Mouse (Mus musculus) Patski (cell line): ENCODE results near the gene Olfr96. TPM values are rescaled to one million over a fixed set of nuclear protein-coding genes. Genes with fewer than 3 reads are reported as not detected.

Experiments used
- ATAC-seq: fragments of 100-300 bp; one replicate; pipeline ENCODE4 v1.8.0; 2021
- CTCF ChIA-PET: fragments of 350-600 bp; sonication (Branson Sonifier 250); formaldehyde crosslinking; loops from one replicate; lab custom pipeline; 2022; ENCODE audit warnings: inconsistent platforms; lab: Charles Lee
- POLR2A ChIA-PET: fragments of 350-600 bp; sonication (Branson Sonifier 250); formaldehyde crosslinking; loops from one replicate; lab custom pipeline; 2022; ENCODE audit warnings: antibody characterized with exemption, inconsistent platforms; lab: Charles Lee
- DNase-seq: peaks from one replicate; pipeline ENCODE4 v3.0.0-alpha.2; 2011; ENCODE audit warnings: low read depth, low spot score
- H3K27me3 ChIP-seq: fragments of 371-371 bp; one replicate; pipeline ENCODE4 v1.5.1; 2021
- CTCF ChIP-seq: fragments of 100-300 bp; IDR thresholded peaks from one replicate; pipeline ENCODE4 v1.5.1; 2021
- in situ Hi-C: fragments of 300-500 bp; cut with MboI; formaldehyde crosslinking; loops from 3 replicates; pipeline ENCODE4 v1.11.1; 2018; ENCODE audit warnings: low pct_unique_long_range_greater_than_20kb, mixed read lengths
- polyA plus RNA-seq: library from polyadenylated mRNA; unstranded; gene quantifications from one replicate; pipeline ENCODE4 v1.2.3, GENCODE M21; 2021

Gene Olfr96
- polyA plus RNA-seq = not detected

DNA sequence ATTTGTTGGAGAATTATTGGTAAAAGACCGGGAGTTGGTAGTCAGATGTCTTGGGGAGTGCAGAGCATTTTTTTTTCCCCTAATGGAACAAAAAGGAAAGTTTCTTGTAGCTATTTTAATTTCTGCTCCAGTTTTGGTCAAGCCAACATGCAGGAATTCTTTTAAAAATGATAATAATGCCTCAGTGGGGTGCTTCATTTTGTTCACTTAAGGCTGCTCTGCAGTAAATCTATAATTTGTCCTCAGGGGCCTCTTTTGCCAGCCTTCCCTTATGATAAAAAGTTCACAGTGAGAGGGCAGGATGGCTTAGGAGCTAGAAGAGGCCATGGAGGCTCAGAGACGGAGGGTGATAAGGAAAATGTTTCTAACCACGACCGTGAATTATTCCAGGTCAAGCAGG is at the start of gene Olfr96:
Olfr96 (plus strand) TSS at position 301 of the 400 bp plus-strand sequence.
- no peak for TF ChIP-seq CTCF
- peaks cover 33% of the 10 kb centered on the region for H3K27me3 ChIP-seq
- POLR2A ChIA-PET = no interaction called here
- CTCF ChIA-PET = interaction anchor here (0.7 kb wide), 1 partner anchor 16 kb away, joined by 3 read pairs; no protein-coding TSS in a partner anchor
- in situ Hi-C loops = no loop called here
- DNase-seq (no peak), ATAC-seq (no peak)

DNA sequence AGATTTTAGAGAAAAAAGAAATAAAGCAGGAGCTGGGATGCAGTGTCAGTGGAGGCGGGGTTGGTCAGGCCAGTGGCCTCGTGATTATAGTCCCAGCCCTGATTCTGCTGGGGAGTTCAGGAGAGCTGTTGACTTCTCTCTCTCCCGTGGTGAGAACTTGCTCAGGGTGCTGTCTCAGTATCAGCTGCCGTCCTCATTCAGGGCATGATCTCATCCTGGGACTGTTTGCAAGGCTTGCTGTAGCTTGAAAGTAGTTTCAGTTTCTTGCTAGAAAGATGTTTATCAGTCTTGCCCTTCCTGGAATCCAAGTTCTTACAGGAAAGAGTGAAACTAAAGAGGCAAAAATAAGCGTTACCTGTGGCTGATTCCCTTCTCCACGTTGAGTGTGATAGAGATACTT is 34.5 kb upstream of the Olfr96 start:
- in situ Hi-C loops = no loop called here
- TF ChIP-seq CTCF = no peak
- ChIA-PET POLR2A (no interaction called here), CTCF (no interaction called here)
- ATAC-seq = peak; percentile 57
- H3K27me3 ChIP-seq = peaks cover 3% of the 10 kb centered on the region
- no peak for DNase-seq

DNA sequence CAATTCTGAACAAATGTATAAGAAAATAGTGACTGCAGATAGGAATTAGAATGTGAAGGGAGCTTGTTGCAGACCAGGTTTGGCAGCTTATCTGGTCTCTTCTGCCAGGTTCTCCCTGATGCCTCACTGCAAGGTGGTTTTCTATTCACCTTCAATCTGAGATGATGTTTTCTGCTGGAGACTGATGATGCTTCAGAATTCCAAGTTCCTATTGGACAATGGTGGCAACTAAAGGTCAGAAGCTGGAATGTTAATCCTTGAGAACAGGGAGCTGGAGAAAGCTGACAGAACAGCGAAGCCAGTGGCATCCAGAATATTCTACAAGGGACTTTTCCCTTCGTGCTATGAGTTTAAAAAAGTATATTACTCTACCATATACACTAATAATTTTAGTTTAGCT is 29.2 kb upstream of the Olfr96 start:
- TF ChIP-seq CTCF = no peak
- POLR2A ChIA-PET = no interaction called here
- peaks cover 3% of the 10 kb centered on the region for H3K27me3 ChIP-seq
- ATAC-seq (no peak), DNase-seq (peak; percentile 3)
- CTCF ChIA-PET = interaction anchor here (1.2 kb wide), 1 partner anchor 107 kb away, joined by 3 read pairs; no protein-coding TSS in a partner anchor
- in situ Hi-C loops = no loop called here

DNA sequence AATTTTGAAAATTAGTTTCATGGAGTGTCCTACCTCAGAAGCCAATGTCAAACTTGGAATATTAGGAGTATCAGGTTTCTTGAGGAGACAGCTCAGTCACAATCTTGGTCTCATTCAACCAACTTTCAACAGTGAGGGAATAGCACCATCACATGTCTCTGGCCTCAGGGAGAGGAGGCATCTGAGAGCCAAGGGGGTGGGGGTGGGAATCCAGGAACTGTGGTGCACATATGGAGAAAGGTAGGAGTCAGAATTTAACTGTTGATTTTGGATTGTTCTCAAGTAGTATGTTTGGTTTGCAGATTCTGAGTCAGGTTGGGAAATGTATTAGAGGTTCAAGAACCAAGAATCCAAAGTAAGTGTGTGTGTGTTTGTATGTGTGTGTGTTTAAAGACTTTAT is 26.9 kb upstream of the Olfr96 start:
- H3K27me3 ChIP-seq = peaks cover 3% of the 10 kb centered on the region
- POLR2A ChIA-PET = no interaction called here
- no peak for ATAC-seq
- no peak for TF ChIP-seq CTCF
- in situ Hi-C loops = no loop called here
- DNase-seq = no peak
- CTCF ChIA-PET = interaction anchor here (1.1 to 2.7 kb wide), 3 partner anchors 11 to 109 kb away, joined by 3 to 11 read pairs (median 5); no protein-coding TSS in a partner anchor

DNA sequence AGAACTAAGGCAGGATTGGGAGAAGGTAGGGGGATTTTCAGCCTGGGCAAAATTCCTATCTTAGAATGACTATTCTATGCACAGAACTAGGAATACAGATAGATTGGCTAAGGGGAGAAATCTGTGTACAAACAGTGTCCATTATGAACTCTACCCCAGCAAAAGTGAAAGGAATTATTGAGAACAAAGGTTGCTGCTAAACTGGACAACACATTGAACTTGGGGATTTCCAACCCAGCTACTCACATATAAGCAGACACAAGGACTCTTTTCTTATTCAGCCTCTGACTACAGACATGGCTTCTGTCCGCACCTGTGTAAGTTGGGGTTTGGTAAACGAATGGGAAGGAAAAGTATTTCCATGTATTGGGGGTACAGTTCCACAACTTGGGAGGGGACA is 26.3 kb upstream of the Olfr96 start, which contains the start of gene Ubd:
Ubd (plus strand) TSS at position 237 of the 400 bp plus-strand sequence.
- no peak for TF ChIP-seq CTCF
- in situ Hi-C loops = no loop called here
- no peak for ATAC-seq
- POLR2A ChIA-PET = no interaction called here
- CTCF ChIA-PET = interaction anchor here (2.0 to 2.7 kb wide), 2 partner anchors 11 to 110 kb away, joined by 5 to 11 read pairs; no protein-coding TSS in a partner anchor
- H3K27me3 ChIP-seq = peaks cover 2% of the 10 kb centered on the region
- DNase-seq = no peak

DNA sequence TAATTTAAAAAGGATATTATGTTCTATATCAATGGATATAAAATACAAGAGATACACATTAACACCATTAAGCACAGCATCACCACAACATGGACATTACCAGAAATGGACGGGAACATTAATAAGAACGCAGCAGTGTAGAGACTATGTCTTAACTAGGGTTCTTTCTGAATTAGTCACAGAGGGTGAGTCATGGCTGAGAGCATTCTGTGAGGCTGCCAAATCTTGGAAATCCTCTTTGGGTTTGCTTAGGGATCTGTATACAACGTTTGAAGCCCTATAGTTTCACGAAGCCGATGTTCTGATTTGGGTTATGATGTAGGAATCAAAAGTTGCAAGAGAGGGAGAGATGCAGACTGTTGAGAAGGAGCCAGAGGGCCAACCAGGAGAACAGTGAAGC is 25.2 kb upstream of the Olfr96 start:
- no peaks in the 10 kb centered on the region for H3K27me3 ChIP-seq
- CTCF ChIA-PET = interaction anchor here (2.7 kb wide), 1 partner anchor 9 kb away, joined by 11 read pairs; no protein-coding TSS in a partner anchor
- DNase-seq = peak; percentile 15
- in situ Hi-C loops = no loop called here
- ATAC-seq = peak; percentile 89
- no peak for TF ChIP-seq CTCF
- POLR2A ChIA-PET = no interaction called here

DNA sequence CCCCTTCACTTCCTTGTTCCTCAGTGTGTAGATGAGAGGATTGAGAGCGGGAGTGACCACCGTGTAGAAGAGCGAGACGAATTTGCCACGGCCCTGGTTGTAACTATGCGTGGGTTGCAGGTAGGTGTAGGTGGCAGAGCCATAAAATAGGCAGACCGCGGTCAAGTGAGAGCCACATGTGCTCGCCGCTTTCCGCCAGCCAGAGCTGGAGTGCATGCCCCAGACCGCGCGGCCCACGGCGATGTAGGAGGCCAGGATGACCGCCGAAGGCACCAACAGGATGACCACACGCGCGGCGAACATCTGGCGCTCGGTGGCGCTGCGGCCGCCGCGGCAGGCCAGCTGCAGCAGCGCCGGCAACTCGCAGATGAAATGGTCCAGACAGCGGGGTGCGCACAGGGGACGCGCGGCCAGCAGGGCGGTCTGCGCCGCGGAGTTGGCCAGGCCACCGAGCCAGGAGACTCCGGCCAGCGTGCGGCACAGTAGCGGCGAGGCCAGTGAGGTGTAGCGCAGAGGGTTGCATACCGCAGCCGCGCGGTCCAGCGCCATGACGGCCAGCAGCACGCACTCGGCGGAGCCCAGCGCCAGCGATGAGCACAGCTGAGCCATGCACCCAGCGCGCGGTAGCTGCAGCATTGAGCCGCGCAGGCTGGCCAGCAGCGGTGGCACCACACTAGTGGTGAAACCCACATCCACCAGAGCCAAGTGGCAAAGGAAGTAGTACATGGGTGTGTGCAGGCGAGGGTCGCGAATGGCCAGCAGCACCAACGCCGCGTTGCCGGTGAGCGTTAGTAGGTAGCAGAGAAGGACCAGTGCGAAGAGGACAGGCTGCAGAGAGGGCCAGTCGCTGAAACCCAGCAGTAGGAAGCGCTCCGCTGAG is 22.9 kb upstream of the Olfr96 start:
- in situ Hi-C loops = no loop called here
- POLR2A ChIA-PET = no interaction called here
- peaks cover 10% of the 10 kb centered on the region for H3K27me3 ChIP-seq
- DNase-seq = no peak
- CTCF ChIA-PET = interaction anchor here (1.5 kb wide), 1 partner anchor 305 kb away, joined by 5 read pairs; no protein-coding TSS in a partner anchor
- no peak for ATAC-seq
- TF ChIP-seq CTCF = no peak

DNA sequence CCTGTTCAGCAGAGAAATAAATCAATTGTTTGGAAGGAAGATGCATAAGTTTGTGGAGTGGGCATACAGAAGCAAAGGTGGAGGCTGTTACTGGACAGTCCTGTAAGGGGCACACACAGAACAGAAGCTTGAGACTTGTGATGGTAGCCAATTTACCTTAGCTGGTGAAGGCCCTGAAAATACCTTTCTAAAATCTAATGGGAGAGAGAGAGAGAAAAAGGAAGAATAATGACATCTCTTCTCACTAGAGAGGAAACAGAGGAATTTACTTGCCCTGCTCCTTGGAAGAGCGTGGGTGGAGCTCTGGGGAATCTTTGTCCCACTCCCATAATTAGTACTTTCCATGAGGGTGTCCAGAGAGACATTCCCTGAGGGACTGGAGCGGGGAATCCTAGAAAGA is 19.1 kb upstream of the Olfr96 start, which contains the start of gene Olfr94:
Olfr94 (minus strand) TSS at position 101 of the 400 bp plus-strand sequence.
- H3K27me3 ChIP-seq = peaks cover 13% of the 10 kb centered on the region
- ChIA-PET POLR2A (no interaction called here), CTCF (interaction anchor here (5.9 kb wide), 1 partner anchor 117 kb away, joined by 53 read pairs; no protein-coding TSS in a partner anchor)
- TF ChIP-seq CTCF = no peak
- in situ Hi-C loops = loop anchor here (5.0 kb wide), 2 partner anchors 119 to 309 kb away; partner anchors contain the start of gene Trim40
- DNase-seq (no peak), ATAC-seq (no peak)

DNA sequence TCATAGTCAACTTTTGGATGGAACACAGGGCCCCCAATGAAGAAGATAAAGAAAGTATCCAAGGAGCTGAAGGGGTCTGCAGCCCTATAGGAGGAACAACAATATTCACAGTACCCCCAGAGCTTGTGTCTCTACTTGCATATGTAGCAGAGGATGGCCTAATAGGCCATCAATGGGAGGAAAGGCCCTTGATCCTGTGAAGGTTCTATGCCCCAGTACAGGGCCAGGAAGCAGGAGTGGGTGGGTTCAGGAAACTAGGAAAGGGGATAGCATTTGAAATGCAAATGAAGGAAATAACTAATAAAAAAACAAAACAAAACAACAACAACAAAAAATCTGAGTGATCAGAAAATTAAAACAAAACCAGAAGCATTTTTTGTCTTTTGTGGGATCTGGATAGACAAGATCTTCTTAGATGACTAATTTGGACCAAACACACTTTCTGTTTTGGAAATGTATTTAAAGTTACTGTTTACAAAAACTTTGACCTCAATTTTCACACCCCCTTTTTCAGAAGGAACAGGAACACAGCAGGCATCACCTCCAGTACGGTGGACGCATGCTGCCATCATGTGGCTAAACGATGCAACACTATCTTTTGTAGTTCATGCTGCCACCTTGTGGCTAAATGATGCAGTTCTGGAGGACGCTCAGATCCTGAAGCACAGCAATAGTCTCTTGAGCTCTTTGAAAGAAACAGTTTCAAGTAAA is 16.6 kb upstream of the Olfr96 start:
- POLR2A ChIA-PET = interaction anchor here (0.7 kb wide), 1 partner anchor 120 kb away, joined by 6 read pairs; no protein-coding TSS in a partner anchor
- CTCF ChIA-PET = interaction anchor here (0.6 to 5.9 kb wide), 19 partner anchors 9 to 311 kb away, joined by 3 to 53 read pairs (median 4); partner anchors contain the start of genes Olfr90 and Ubd
- H3K27me3 ChIP-seq = peaks cover 19% of the 10 kb centered on the region
- DNase-seq (peak; percentile 28), ATAC-seq (peak; percentile 88)
- in situ Hi-C loops = loop anchor here (5.0 kb wide), 2 partner anchors 121 to 311 kb away; partner anchors contain the start of gene Trim40
- TF ChIP-seq CTCF = peak; percentile 98

DNA sequence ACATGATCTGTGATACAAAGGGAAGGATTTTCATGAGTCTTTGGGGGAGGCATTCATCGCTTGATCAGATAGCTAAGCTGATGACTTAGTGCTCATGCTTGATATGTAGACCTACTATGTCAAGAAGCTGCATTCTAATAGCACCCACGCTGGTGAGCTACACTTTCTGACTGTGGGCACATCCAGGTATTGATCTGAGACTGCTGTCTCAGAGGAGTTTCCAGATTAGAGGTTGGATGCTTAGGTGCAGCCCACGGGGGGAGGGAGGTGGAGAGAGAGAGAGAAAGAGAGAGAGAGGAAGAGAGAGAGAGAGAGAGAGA is 16.1 kb upstream of the Olfr96 start:
- in situ Hi-C loops = loop anchor here (5.0 kb wide), 2 partner anchors 122 to 312 kb away; partner anchors contain the start of gene Trim40

More for the DNA sequence above, 16.1 kb upstream of the Olfr96 start:
- DNase-seq = no peak
- ChIA-PET POLR2A (interaction anchor here (0.7 kb wide), 1 partner anchor 121 kb away, joined by 6 read pairs; no protein-coding TSS in a partner anchor), CTCF (interaction anchor here (0.6 to 5.9 kb wide), 19 partner anchors 8 to 312 kb away, joined by 3 to 53 read pairs (median 4); partner anchors contain the start of genes Olfr90 and Ubd)
- peaks cover 19% of the 10 kb centered on the region for H3K27me3 ChIP-seq
- ATAC-seq = no peak
- TF ChIP-seq CTCF = no peak
